Comparison of ENCODE assay signal across 23 mouse cellular contexts in genomic region chr14:31244777-31245176, GRCm38 (mm10). TPM values are rescaled to one million over a fixed set of nuclear protein-coding genes. Genes with fewer than 3 reads are reported as not detected.
DNase-seq lines count a peak whose midpoint lies in the region; ATAC-seq and TF ChIP-seq lines count a peak whose summit lies in the region.
"Had no signal": no experiment of that assay in that cellular context is flagged by ENCODE, and none has a peak within 500 bp of the region (broad histone marks: within the 10 kb centered on the region; RNA-seq: fewer than 3 reads in every experiment).

No protein-coding gene starts in this region.

- H3K27ac ChIP-seq in MEL (ENCODE audit: control insufficient read depth, low read depth, low read length), result no peak overlapping the region
- H3K27ac ChIP-seq: embryonic facial prominence, embryonic 13.5 days; embryonic facial prominence, embryonic 15.5 days; forebrain, embryonic 10.5 days; forebrain, embryonic 12.5 days had no signal

- intact Hi-C loops in left cerebral cortex, postnatal 14 days (cut with DNase I), result no loop called here

- peak; percentile 70 for ATAC-seq in granulocyte monocyte progenitor cell, adult 5-6 weeks (replicated peaks; ENCODE audit: poor library complexity, severe bottlenecking)
- ATAC-seq: forebrain, embryonic 14.5 days; forebrain, embryonic 16.5 days had no signal

- no peak for TF ChIP-seq EP300 in MEL (IDR thresholded peaks at IDR 0.05; ENCODE audit: low read depth in 1 of 2, low read length in 2 of 2)

- H3K9ac ChIP-seq in MEL (ENCODE audit: control insufficient read depth, low read depth, low read length, poor library complexity, severe bottlenecking), result no peak overlapping the region
- H3K9ac ChIP-seq: embryonic facial prominence, embryonic 13.5 days; embryonic facial prominence, embryonic 15.5 days; forebrain, embryonic 12.5 days had no signal

- peaks cover 3 to 6% of the 10 kb centered on the region in 2 experiments; a peak in 2 of 4 replicates for H3K4me1 ChIP-seq in MEL (ENCODE audit: control insufficient read depth in 1 of 2, insufficient read depth in 2 of 2, low read length in 2 of 2)
- H3K4me1 ChIP-seq: embryonic facial prominence, embryonic 13.5 days; forebrain, embryonic 10.5 days had no signal

- TF ChIP-seq CTCF in MEL (IDR thresholded peaks at IDR 0.05 in 2 of 3, conservative IDR thresholded peaks at IDR 0.05 in 1 of 3; ENCODE audit: control insufficient read depth in 1 of 3, insufficient read depth in 1 of 3, low read depth in 2 of 3, low read length in 3 of 3, poor library complexity in 1 of 3, severe bottlenecking in 1 of 3), result no peak

- no peaks in the 10 kb centered on the region for H3K79me2 ChIP-seq in MEL (ENCODE audit: control insufficient read depth, insufficient read depth, low read length, poor library complexity)

- H3K9me3 ChIP-seq in MEL (replicated peaks; ENCODE audit: insufficient read depth, low read length), result no peaks in the 10 kb centered on the region
- H3K9me3 ChIP-seq: embryonic facial prominence, embryonic 13.5 days; embryonic facial prominence, embryonic 15.5 days; forebrain, embryonic 10.5 days; forebrain, embryonic 12.5 days; G1E had no signal

- no peak for TF ChIP-seq RAD21 in MEL (IDR thresholded peaks at IDR 0.05; ENCODE audit: low read depth, low read length)

- no peak for TF ChIP-seq POLR2A in MEL (IDR thresholded peaks at IDR 0.05; ENCODE audit: control insufficient read depth in 1 of 2, insufficient read depth in 1 of 2, low read depth in 1 of 2, low read length in 2 of 2, poor library complexity in 1 of 2)

- H3K36me3 ChIP-seq in MEL (ENCODE audit: control insufficient read depth in 1 of 2, insufficient read depth in 2 of 2, low read length in 2 of 2), result peaks cover 0 to 6% of the 10 kb centered on the region in 2 experiments; a peak in 2 of 4 replicates
- H3K36me3 ChIP-seq: embryonic facial prominence, embryonic 13.5 days; embryonic facial prominence, embryonic 15.5 days; forebrain, embryonic 10.5 days; forebrain, embryonic 12.5 days had no signal

- no peak overlapping the region for H3K4me3 ChIP-seq in MEL (ENCODE audit: control insufficient read depth in 1 of 2, insufficient read depth in 1 of 2, low read depth in 2 of 2, low read length in 2 of 2)
- H3K4me3 ChIP-seq: embryonic facial prominence, embryonic 13.5 days; embryonic facial prominence, embryonic 15.5 days; erythroblast, embryonic 14.5 days; forebrain, embryonic 10.5 days; forebrain, embryonic 12.5 days had no signal

- peak; percentile 38 for DNase-seq in 416B (ENCODE audit: low read depth)
- DNase-seq in MEL (ENCODE audit: low read depth, low spot score), result peak; percentile 30
- no peak for DNase-seq in liver
- no peak for DNase-seq in right cerebral cortex, postnatal 14 days
- no peak for DNase-seq in left cerebral cortex, postnatal 14 days (ENCODE audit: low spot score in 2 of 2)
- DNase-seq: adrenal gland, adult 2 months; adrenal gland, postnatal 10 days; adrenal gland, postnatal 25 days; cerebellum, adult 11 months; cerebellum, adult 18-20 months; cerebellum, adult 8-10 months; cerebellum, adult 9-11 months; cerebellum, postnatal 14 days; embryo, embryonic 11 days had no signal

- no peaks in the 10 kb centered on the region for H3K27me3 ChIP-seq in MEL (ENCODE audit: control insufficient read depth in 1 of 2, insufficient read depth in 2 of 2, low read length in 2 of 2)
- H3K27me3 ChIP-seq: embryonic facial prominence, embryonic 13.5 days; embryonic facial prominence, embryonic 15.5 days; forebrain, embryonic 12.5 days had no signal

TF ChIP-seq in MEL, 35 proteins besides CTCF, POLR2A, EP300 and RAD21:
- TF ChIP-seq ZNF384 (IDR thresholded peaks at IDR 0.05; ENCODE audit: low read depth, low read length), result peak; percentile 31; the same call in 1 of the 2 replicates
- TF ChIP-seq MYB (IDR thresholded peaks at IDR 0.05; ENCODE audit: low read depth, low read length), result no peak
- TF ChIP-seq TBP (IDR thresholded peaks at IDR 0.05; ENCODE audit: low read depth, low read length), result no peak

RNA-seq across cellular contexts. Expression of gene Phf7, which starts 6.3 kb away (rescaled TPM):
- 6.0 and 6.7 TPM in 2 replicates for total RNA-seq in MEL (2012; rRNA removed)
- 1 to 10 TPM in 1 of 2 experiments, not detected in 1; 7.6 TPM for polyA plus RNA-seq in MEL (2012; ENCODE audit: insufficient read depth in 1 of 2, insufficient read length in 2 of 2, low read depth in 1 of 2, low replicate concordance in 2 of 2, missing spikeins in 1 of 2)
- total RNA-seq in granulocyte monocyte progenitor cell, adult 5-6 weeks (2014; fragmentation: Nextera tagmentation), result 13.9 and 15.2 TPM in 2 replicates
- total RNA-seq in granulocyte monocyte progenitor cell, adult 5-6 weeks (2017), result 14.8 and 17.4 TPM in 2 replicates
- 1 to 10 TPM; 3.5 to 4.2 TPM for total RNA-seq in left cerebral cortex, postnatal 14 days (2021)

RNA-seq across cellular contexts. Expression of gene Bap1, which starts 6.5 kb away (rescaled TPM):
- total RNA-seq in MEL (2012; rRNA removed), result 70.1 and 85.4 TPM in 2 replicates
- 100 to 1,000 TPM; 112 to 177 TPM for polyA plus RNA-seq in MEL (2012; ENCODE audit: insufficient read depth in 1 of 2, insufficient read length in 2 of 2, low read depth in 1 of 2, low replicate concordance in 2 of 2, missing spikeins in 1 of 2)
- total RNA-seq in granulocyte monocyte progenitor cell, adult 5-6 weeks (2014; fragmentation: Nextera tagmentation), result 29.9 and 40.9 TPM in 2 replicates
- total RNA-seq in granulocyte monocyte progenitor cell, adult 5-6 weeks (2017), result 47.9 and 54.8 TPM in 2 replicates
- 100 to 1,000 TPM; 132 to 133 TPM for total RNA-seq in left cerebral cortex, postnatal 14 days (2021)

RNA-seq across cellular contexts. Expression of gene Sema3g, which starts 27.1 kb away (rescaled TPM):
- 0.03 and 0.04 TPM in 2 replicates for total RNA-seq in MEL (2012; rRNA removed)
- under 1 TPM in 1 of 2 experiments, not detected in 1; 0.25 TPM for polyA plus RNA-seq in MEL (2012; ENCODE audit: insufficient read depth in 1 of 2, insufficient read length in 2 of 2, low read depth in 1 of 2, low replicate concordance in 2 of 2, missing spikeins in 1 of 2)
- total RNA-seq in granulocyte monocyte progenitor cell, adult 5-6 weeks (2014; fragmentation: Nextera tagmentation), result 0.21 TPM in 1 of 2 replicates, not detected in the other
- total RNA-seq in granulocyte monocyte progenitor cell, adult 5-6 weeks (2017), result not detected in 2 replicates
- 1 to 10 TPM; 4.8 to 5.8 TPM for total RNA-seq in left cerebral cortex, postnatal 14 days (2021)
- polyA plus RNA-seq: erythroblast, embryonic 14.5 days; G1E had no signal

RNA-seq across cellular contexts. Expression of gene Nisch, which starts 28.0 kb away (rescaled TPM):
- total RNA-seq in MEL (2012; rRNA removed), result 49.1 and 53.0 TPM in 2 replicates
- polyA plus RNA-seq in MEL (2012; ENCODE audit: insufficient read depth in 1 of 2, insufficient read length in 2 of 2, low read depth in 1 of 2, low replicate concordance in 2 of 2, missing spikeins in 1 of 2), result 100 to 1,000 TPM in 1 of 2 experiments, not detected in 1; 154 TPM
- 137 and 211 TPM in 2 replicates for total RNA-seq in granulocyte monocyte progenitor cell, adult 5-6 weeks (2014; fragmentation: Nextera tagmentation)
- 86.1 and 111 TPM in 2 replicates for total RNA-seq in granulocyte monocyte progenitor cell, adult 5-6 weeks (2017)
- total RNA-seq in left cerebral cortex, postnatal 14 days (2021), result 100 to 1,000 TPM; 393 to 408 TPM

RNA-seq across cellular contexts. Expression of gene Tnnc1, which starts 36.7 kb away (rescaled TPM):
- total RNA-seq in MEL (2012; rRNA removed), result not detected in 2 replicates
- under 1 TPM in 1 of 2 experiments, not detected in 1; 0.19 TPM for polyA plus RNA-seq in MEL (2012; ENCODE audit: insufficient read depth in 1 of 2, insufficient read length in 2 of 2, low read depth in 1 of 2, low replicate concordance in 2 of 2, missing spikeins in 1 of 2)
- total RNA-seq in granulocyte monocyte progenitor cell, adult 5-6 weeks (2014; fragmentation: Nextera tagmentation), result 4.1 TPM in 1 of 2 replicates, not detected in the other
- total RNA-seq in granulocyte monocyte progenitor cell, adult 5-6 weeks (2017), result 0.82 TPM in 1 of 2 replicates, not detected in the other
- 10 to 100 TPM; 25.5 to 36.3 TPM for total RNA-seq in left cerebral cortex, postnatal 14 days (2021)

Comparison
In these comparisons a context has a peak if more than half of its experiments do, and no peak if none do; other contexts are left out.
1. DNase-seq: peak in 416B (single experiment) and MEL (single experiment); none in liver (single experiment), right cerebral cortex, postnatal 14 days (single experiment) and left cerebral cortex, postnatal 14 days (0 of 2).